Mouse (Mus musculus): ENCODE data around the gene Lipo1.
"Not testable (repeated sequence)": the region's sequence is repeated elsewhere in the genome, so short reads cannot be mapped to it uniquely, and the experiment has no call there.

Lipo1 gene

DNA sequence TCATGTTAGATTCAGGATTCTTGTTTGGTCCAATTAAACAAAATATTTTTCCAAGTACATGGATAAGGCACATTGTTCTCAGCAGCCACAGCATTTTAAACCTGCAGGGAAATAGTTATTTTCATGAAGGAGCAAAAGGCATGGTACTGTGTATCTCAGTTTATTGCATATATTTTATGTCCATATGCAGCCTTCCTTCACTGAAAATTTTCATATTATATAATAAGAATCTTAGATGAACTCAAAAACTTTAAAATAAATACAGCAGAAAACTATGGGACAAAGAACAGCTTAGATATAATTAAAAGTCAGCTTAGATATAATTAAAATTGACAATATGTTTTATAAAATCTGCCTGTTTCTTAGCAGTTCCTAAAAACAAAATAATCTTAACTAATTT, at the start of gene Lipo1:
TSS of gene Lipo1 (minus strand) at position 101 of the 400 bp plus-strand sequence.
- DNase-seq (ENCODE audit: low spot score), result not testable (repeated sequence)

DNA sequence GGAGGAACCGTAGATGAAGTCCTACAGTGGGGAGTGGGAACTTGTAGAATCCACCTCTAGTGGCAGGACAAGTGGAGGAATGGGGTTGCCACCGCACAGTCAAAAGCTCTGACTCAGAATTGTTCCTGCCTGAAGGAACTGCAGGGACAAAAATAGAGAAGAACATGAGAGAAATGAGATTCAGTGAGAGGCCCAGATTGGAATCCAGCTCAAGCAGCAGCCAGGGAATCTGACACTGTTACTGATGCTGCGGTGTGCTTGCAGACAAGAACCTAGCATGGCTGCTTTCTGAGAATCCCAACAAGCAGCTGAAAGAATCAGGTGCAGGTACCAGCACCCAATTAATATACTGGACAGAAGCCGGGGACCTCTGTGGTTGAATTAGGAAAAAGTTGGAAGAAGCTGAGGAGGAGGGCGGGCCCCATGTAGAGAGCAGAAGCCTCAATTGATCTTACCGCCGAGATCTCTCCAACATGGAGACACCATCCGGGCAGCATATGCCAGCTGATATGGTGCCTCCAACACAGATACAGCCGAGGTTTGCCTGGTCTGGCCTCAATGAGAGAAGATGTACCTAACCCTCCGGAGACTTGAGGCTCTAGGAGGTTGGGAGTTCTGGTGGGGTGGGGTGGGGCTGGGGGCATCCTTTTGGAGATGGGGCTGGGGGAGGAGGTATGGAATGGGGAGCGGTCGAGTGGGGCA, 532 bp downstream of the Lipo1 start:
- no peak for DNase-seq (ENCODE audit: low spot score)

DNA sequence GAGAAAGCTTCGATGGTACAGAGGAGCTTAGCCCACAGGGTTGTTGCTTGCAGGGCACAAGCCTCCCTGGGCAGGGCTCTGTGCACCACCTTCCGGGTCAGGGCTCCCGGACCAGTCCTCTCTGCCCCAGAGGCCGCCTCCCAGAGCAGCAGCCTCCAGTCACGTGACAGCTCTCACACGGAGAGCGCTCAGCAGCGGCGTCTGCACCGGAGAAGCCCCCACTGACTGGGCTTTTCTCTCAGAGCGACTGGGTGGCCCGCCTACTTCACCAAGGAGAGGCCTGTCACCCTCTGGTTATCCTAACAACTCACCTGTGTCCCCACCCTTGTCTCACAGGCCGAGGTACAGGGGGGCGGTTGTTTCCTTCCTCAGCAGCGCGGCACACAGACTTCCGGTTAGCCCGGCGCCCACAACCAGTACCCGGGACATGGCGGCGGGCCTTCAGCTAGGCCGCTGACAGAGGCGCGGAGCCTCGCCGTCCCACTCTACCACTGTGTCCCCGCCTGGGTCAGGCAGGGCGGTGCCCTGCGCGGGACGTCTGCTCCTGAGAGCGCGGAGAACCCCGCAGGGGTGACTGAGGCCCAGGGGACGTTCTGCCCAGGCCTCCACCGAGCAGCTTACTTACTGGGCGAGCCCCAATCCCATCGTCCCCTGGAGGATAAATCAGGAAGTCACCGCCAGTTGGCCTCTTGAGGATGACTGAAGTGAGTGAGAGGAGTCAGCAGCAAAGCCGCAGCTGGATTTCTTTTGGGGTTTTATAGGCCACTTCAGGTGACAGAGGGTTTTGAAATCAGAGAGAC, 25.8 kb downstream of the Lipo1 start, which contains the start of gene Lipo3:
TSS of gene Lipo3 (minus strand) at position 665 of the 800 bp plus-strand sequence.
- DNase-seq (ENCODE audit: low spot score), result peak; percentile 11

DNA sequence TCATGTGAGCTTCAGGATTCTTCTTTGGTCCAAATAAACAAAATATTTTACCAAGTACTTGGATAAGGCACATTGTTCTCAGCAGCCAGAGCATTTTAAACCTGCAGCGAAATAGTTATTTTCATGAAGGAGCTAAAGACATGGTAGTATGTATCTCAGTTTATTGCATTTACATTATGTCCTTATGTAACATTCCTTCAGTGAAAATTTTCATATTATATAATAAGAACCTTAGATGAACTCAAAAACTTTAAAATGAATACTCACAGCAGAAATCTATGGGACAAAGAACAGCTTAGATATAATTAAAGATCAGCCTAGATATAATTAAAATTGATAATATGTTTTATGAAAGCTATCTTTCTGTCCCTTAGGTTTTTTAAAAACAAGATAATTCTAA, 36.0 kb downstream of the Lipo1 start, which contains the start of gene Lipo2:
TSS of gene Lipo2 (minus strand) at position 101 of the 400 bp plus-strand sequence.
- DNase-seq (ENCODE audit: low spot score), result not testable (repeated sequence)
